Mouse (Mus musculus) stomach, postnatal 0 days (tissue): Measurements from ENCODE around the gene St6galnac4. TPM values are rescaled to one million over a fixed set of nuclear protein-coding genes. Genes with fewer than 3 reads are reported as not detected.

ENCODE experiments used
- ATAC-seq: fragments of 200-750 bp; cut with Nextera tagmentation; 2 replicates; pipeline ENCODE4 v1.8.0; 2017; ENCODE audit not compliant: low FRiP score, low TSS enrichment
- DNase-seq: peaks from one replicate; pipeline ENCODE4 v3.0.0-alpha.2; 2016; ENCODE audit warnings: low spot score
- H3K27ac ChIP-seq: fragments of 300-500 bp; sonication (generic); replicated peaks from 2 replicates; pipeline ENCODE4 v1.5.1; 2014; ENCODE audit warnings: mild to moderate bottlenecking, control low read depth
- H3K27me3 ChIP-seq: fragments of 300-500 bp; sonication (generic); 2 replicates; pipeline ENCODE4 v1.6.1; 2014; ENCODE audit warnings: low read length; ENCODE audit not compliant: control insufficient read depth, insufficient read depth
- H3K36me3 ChIP-seq: fragments of 300-500 bp; sonication (generic); 2 replicates; pipeline ENCODE4 v1.6.1; 2014; ENCODE audit warnings: low read length, mixed read lengths; ENCODE audit not compliant: control insufficient read depth, insufficient read depth
- H3K4me1 ChIP-seq: fragments of 300-500 bp; sonication (generic); replicated peaks from 2 replicates; pipeline ENCODE4 v1.6.1; 2014; ENCODE audit warnings: antibody characterized with exemption; ENCODE audit not compliant: control insufficient read depth, insufficient read depth
- H3K4me2 ChIP-seq: fragments of 300-500 bp; sonication (generic); replicated peaks from 2 replicates; pipeline ENCODE4 v1.6.1; 2014; ENCODE audit warnings: low read depth, mild to moderate bottlenecking, control low read depth, moderate library complexity
- H3K4me3 ChIP-seq: fragments of 300-500 bp; sonication (generic); 2 replicates; pipeline ENCODE4 v1.5.1; 2014; ENCODE audit warnings: low read depth, low read length, control low read depth
- H3K9ac ChIP-seq: fragments of 300-500 bp; sonication (generic); 2 replicates; pipeline ENCODE4 v1.6.1; 2014; ENCODE audit warnings: mild to moderate bottlenecking, low read length, control low read depth, mixed read lengths
- H3K9me3 ChIP-seq: fragments of 300-500 bp; sonication (generic); 2 replicates; pipeline ENCODE4 v1.6.1; 2016; ENCODE audit warnings: low read length; ENCODE audit not compliant: control insufficient read depth
- CTCF ChIP-seq: IDR thresholded peaks from 2 replicates; pipeline ENCODE4 v1.5.1; 2016; ENCODE audit warnings: antibody characterized with exemption, low read depth, mild to moderate bottlenecking, moderate library complexity
- EP300 ChIP-seq: optimal IDR thresholded peaks from 2 replicates; pipeline ENCODE3; 2016; ENCODE audit warnings: antibody characterized with exemption
- WGBS: fragments of 180-500 bp; shearing (Covaris S2); extraction: QIAGEN DNeasy Blood & Tissue Kit; methylation state at CpG from one replicate; pipeline ENCODE4 v1.1.7; 2014; 5-methylcytosine and 5-hydroxymethylcytosine counted together
- polyA plus RNA-seq: library from polyadenylated mRNA; unstranded; fragments of >200 nt; fragmentation: Nextera tagmentation; extraction: Ambion mirVana; gene quantifications from 2 replicates; pipeline ENCODE4 v1.2.1, GENCODE M21; 2015

Gene St6galnac4
- polyA plus RNA-seq, 1 experiment from 2014 or later, result 7.7 TPM

DNA sequence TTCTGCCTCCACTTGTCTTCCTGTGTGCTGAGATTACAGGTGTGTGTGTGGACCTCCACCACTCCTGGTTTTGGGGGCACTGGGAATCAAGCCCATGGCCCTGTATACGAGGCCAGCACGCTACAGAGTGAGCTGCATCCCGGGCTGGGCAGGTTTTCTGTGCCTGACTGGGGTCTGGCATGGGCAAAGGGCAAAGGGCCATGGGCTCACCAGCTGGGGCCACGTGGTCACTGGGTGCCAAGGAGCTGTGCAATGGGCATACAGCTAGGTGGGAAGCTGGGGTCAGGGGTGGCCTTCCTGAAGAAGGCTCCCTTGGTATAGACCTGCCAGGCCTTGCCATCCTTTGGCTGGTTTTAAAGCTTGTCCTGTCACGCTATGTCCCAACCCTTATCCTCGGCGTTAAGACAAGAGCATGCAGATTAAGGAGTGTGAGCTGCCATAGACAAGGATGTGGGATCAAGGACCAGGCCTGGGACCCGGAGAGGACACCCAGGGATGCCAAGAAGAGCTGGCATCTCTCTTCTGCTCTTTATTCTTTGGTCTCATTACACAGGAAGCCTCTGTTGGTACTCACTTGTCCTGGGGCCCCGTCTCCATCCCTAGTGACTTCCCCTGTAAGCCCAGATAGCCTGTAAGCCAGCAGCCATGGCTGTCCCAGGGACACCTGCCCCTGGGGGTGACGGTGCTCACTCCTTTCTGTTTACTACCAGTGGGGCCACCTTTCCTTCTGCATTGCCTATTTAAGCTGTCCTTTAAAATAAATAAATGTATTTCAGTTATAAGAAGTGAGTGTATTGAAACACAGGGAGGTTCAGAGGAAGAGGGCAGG, 47.6 kb downstream of the St6galnac4 start:
- Histone ChIP-seq H3K27me3 (no peaks in the 10 kb centered on the region), H3K4me2 (no peak overlapping the region), H3K4me1 (no peaks in the 10 kb centered on the region), H3K9me3 (no peaks in the 10 kb centered on the region), H3K36me3 (no peaks in the 10 kb centered on the region), H3K9ac (no peak overlapping the region), H3K4me3 (no peak overlapping the region), H3K27ac (0 out of 2 replicates have a peak overlapping the region, but pooled peaks have one; percentile 20)
- no peak for ATAC-seq
- WGBS, result 82% methylated on average over 10 of the region's 10 CpGs
- no peak for DNase-seq
- TF ChIP-seq EP300 (no peak), CTCF (no peak)

DNA sequence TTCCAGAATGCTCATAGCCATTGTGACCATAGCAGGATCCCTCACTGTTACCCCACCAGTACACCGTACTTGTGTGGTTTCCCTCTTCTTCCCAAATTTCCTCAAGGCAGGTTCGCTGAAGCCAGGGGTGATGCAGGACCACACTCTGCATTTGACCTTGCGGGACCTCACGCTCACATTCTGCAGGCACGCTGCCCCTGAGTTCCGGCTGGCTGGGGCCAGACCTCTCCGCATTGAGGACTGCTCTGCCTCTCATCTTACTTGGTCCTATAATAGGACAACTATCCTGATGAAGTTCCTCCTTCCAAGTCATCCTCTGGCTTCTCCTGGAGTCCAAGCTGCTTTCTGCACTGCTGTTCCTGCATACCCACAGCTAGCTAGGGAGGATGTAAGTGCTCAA, 49.7 kb downstream of the St6galnac4 start:
- H3K4me3 ChIP-seq, result no peak overlapping the region
- 77% methylated on average over 7 of the region's 7 CpGs for WGBS
- H3K9ac ChIP-seq, result no peak overlapping the region
- no peaks in the 10 kb centered on the region for H3K36me3 ChIP-seq
- TF ChIP-seq EP300 (no peak), CTCF (no peak)
- H3K27ac ChIP-seq, result no peak overlapping the region
- no peak for ATAC-seq
- H3K4me1 ChIP-seq, result no peaks in the 10 kb centered on the region
- DNase-seq, result no peak
- H3K27me3 ChIP-seq, result no peaks in the 10 kb centered on the region
- no peaks in the 10 kb centered on the region for H3K9me3 ChIP-seq
- no peak overlapping the region for H3K4me2 ChIP-seq

DNA sequence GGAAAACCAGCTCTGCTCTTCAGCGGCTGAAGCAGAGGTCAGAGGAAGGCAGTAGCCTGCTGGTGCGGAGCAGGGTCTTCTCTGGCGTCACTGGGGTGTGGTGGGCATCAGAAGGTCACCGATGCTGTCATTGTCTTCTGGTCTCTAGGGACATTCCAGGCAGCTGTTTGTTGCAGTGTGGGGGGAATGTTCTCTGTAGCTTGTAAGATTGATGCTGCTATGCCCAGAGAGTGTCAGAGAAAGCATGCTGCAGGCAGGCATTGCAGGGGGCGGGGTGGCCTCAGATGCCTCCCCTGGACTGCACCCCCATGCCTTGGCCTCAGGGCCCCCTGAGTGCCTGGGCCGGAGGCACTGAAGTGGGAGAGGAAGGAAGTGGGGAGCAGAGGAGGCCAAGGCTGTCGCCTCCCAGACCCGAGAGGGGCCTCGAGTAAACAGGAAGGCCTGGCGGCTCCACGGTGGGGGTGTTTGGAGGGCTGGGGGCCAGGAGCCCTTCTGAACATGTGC, 50.9 kb downstream of the St6galnac4 start:
- Histone ChIP-seq H3K27ac (peak overlapping the region; percentile 53; the same call in 1 of the 2 replicates), H3K9me3 (no peaks in the 10 kb centered on the region), H3K9ac (peak overlapping the region; percentile 43; the same call in 1 of the 2 replicates), H3K4me3 (no peak overlapping the region), H3K4me2 (no peak overlapping the region), H3K36me3 (no peaks in the 10 kb centered on the region), H3K27me3 (no peaks in the 10 kb centered on the region), H3K4me1 (no peaks in the 10 kb centered on the region)
- DNase-seq (no peak), ATAC-seq (peak; percentile 55; the same call in 1 of the 2 replicates)
- TF ChIP-seq CTCF (no peak), EP300 (no peak)
- 30% methylated on average over 11 of the region's 11 CpGs for WGBS

DNA sequence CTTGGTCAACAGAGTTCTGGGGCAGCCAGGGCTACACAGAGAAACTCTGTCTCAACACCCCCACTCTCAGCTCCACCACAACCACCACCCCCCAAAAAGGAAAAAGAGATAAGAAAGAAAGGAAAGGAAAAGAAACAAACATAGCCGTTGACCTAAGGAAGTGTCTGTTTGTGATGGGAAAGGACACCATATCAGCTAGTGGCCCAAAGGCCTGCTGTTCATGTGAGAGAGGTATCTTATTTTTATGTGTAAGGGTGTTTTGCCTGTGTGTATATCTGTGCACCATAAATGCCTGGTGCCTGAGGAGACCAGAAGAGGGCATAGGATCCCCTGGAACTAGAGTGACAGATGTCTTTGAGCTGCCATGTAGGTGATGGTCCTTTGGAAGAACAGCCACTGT, 52.7 kb downstream of the St6galnac4 start:
- ATAC-seq, result no peak
- H3K9ac ChIP-seq, result no peak overlapping the region
- no peak for TF ChIP-seq EP300
- no peak for TF ChIP-seq CTCF
- H3K27ac ChIP-seq, result no peak overlapping the region
- H3K36me3 ChIP-seq, result no peaks in the 10 kb centered on the region
- no peaks in the 10 kb centered on the region for H3K27me3 ChIP-seq
- no peak for DNase-seq
- no peak overlapping the region for H3K4me2 ChIP-seq
- no peaks in the 10 kb centered on the region for H3K4me1 ChIP-seq
- H3K9me3 ChIP-seq, result no peaks in the 10 kb centered on the region
- WGBS, result 61% methylated on average over 1 of the region's 1 CpGs
- no peak overlapping the region for H3K4me3 ChIP-seq

DNA sequence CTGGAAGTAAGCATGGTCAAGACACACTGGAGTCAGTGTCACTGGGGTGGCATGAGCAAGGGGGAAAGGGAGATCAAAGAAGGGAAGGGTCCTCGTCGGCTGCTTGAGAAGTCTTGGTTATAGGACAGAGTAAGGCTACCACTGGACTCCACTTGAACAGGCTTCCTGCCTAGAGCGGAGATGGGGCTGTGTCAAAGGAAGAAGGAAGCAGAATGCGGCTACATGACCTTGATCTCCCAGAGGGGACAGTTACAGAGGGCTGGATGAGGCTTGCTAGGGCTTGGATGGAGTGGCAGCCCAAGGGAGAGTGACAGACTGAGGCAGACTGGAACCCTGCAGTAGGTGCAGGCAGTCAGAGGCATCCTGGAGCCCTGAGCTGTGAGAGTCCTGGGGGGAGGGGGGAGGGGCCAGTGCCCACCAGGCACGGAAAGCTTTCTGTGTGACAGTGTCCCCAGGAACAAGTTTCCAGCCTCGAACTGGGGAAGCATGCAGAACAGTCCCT, 53.7 kb downstream of the St6galnac4 start:
- H3K36me3 ChIP-seq, result no peaks in the 10 kb centered on the region

DNA sequence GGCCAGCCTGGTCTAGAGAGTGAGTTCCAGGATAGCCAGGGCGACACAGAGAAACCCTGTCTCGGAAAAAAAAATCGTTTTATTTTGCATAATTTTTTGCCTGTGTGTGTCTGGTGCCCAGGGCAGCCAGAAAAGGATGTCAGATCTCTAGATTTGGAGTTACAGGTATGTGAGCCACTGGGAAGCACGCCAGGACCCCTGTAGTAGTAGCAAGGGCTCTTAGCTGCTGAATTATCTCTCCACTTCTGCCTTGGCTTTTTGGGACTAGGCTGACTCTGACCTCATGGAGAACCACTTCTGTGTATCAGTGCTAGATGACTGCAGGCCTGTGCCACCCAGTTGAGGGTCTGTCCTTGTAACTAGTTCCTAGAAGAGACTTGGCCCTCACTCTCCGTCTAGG, 54.9 kb downstream of the St6galnac4 start:
- Histone ChIP-seq H3K4me2 (no peak overlapping the region), H3K36me3 (no peaks in the 10 kb centered on the region), H3K4me1 (no peaks in the 10 kb centered on the region), H3K27ac (no peak overlapping the region), H3K27me3 (no peaks in the 10 kb centered on the region), H3K4me3 (no peak overlapping the region), H3K9ac (no peak overlapping the region), H3K9me3 (no peaks in the 10 kb centered on the region)
- WGBS, result 78% methylated on average over 5 of the region's 5 CpGs
- DNase-seq (no peak), ATAC-seq (no peak)
- TF ChIP-seq EP300 (no peak), CTCF (no peak)

More for the DNA sequence above, 53.7 kb downstream of the St6galnac4 start:
- WGBS, result 67% methylated on average over 6 of the region's 6 CpGs
- H3K4me3 ChIP-seq, result no peak overlapping the region
- no peak for ATAC-seq
- H3K9me3 ChIP-seq, result no peaks in the 10 kb centered on the region
- H3K9ac ChIP-seq, result no peak overlapping the region
- no peak overlapping the region for H3K4me2 ChIP-seq
- no peaks in the 10 kb centered on the region for H3K27me3 ChIP-seq
- DNase-seq, result no peak
- no peaks in the 10 kb centered on the region for H3K4me1 ChIP-seq
- TF ChIP-seq CTCF (no peak), EP300 (no peak)
- H3K27ac ChIP-seq, result no peak overlapping the region; the same call in 1 of the 2 replicates
